Mouse (Mus musculus): ENCODE measurements around the gene Phf1. TPM values are rescaled to one million over a fixed set of nuclear protein-coding genes. Genes with fewer than 3 reads are reported as not detected.
"Not testable (repeated sequence)": the region's sequence is repeated elsewhere in the genome, so short reads cannot be mapped to it uniquely, and the experiment has no call there.

The Phf1 gene
- 10 to 100 TPM; 24.8 to 25.0 TPM for total RNA-seq (2021)

DNA sequence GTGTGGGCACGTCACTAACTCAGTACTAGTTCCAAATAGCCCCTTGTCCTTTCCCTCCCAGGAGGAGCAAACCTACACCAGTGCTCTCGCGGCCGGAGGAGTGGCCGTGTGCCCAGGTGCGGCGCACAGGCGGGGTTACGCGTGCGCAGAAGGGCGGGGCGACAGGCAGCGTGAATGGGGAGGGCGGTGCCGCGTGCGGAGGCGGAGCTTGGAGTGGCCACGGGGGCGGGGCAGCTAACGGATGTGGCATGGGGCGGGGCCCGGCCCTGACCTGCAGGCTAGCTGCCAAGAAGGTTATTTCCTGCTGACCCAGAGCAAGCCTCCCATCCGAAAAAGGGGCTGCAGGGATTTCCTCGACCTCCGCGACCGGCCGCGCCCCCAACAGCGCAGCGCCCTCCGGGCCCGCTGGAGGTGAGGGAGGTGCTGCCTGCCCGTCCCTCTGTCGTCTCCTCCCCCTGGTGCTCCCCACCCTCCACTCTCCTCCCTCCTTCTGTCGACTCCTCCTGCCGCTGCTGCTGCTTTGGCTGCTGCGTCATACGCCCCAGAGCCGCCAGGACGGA lies at the start of gene Phf1:
Gene Phf1, plus strand, starts transcription at position 214 of the 560 bp plus-strand sequence.
- peak; percentile 96 for DNase-seq (ENCODE audit: low spot score in 2 of 2)
- intact Hi-C loops (cut with DNase I) = loop anchor here (1.0 kb wide), 1 partner anchor 95 kb away; no protein-coding TSS in a partner anchor

DNA sequence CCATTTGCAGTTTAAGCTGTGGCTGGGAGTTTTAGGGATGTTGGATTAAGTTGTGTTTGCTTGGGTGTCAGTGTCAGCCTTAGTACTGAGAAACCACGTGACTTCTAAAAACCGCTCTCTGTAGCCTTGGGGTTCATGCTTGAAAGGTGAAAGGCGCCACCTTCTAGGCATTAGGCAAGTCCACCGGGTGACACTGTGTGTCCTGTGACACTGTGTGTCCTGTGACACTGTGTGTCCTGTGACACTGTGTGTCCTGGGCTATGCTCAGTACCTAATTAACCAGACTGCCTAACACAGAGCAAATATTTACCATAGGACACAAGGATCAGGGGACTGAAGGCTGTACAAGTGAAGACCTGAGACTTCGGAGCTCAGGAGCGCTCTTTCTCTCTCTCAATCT lies 49.3 kb upstream of the Phf1 start:
- intact Hi-C loops (cut with DNase I) = no loop called here

DNA sequence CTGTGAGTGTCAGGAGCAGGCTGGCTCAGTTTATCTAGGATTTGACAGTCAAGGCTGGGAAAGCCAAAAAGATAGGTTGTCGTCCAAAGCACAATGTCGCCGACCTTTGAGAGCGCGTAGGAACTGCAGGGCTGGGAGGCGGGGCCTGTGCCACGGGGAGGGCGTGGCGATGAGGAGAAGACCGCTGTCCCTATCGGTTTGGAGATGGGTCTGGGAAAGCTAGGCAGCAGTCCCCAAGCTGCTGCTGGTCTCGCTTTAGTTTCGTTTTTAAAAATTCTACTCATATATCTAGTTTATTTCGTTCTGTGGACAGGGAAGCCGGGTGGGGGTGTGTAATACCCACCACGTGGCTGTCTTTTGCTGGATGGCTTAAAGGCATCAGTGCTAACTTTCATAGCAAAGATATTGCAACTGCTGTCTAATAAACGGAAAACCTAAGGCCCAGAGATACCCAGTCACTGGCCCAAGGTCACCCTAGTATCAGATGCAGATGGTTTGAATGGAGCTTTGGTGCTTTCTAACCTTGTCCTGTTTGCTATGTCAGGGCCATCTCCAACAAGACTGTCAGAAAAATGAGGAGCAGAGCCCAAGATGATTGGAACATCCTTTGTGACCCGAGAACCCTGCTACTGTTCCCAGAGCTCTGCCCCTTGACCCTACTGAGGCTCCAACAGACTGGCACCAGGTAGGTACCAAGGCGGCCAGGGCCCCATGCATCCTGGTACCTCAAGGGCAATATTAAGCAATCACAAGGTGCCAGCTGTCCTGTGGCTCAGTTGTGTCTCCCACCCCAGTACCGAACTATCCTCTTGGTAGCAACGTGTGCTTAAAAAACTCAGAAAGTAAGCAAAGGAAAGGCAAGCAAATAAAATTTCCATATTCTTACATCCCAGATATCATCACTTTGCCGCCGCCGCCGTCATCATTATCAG lies 47.6 kb upstream of the Phf1 start:
- intact Hi-C loops (cut with DNase I) = loop anchor here (5.0 kb wide), 2 partner anchors 208 to 423 kb away; no protein-coding TSS in a partner anchor
- DNase-seq (ENCODE audit: low spot score in 2 of 2) = peak; percentile 55 to 63

More for the DNA sequence above, 49.3 kb upstream of the Phf1 start:
- DNase-seq (ENCODE audit: low spot score in 2 of 2) = no peak

DNA sequence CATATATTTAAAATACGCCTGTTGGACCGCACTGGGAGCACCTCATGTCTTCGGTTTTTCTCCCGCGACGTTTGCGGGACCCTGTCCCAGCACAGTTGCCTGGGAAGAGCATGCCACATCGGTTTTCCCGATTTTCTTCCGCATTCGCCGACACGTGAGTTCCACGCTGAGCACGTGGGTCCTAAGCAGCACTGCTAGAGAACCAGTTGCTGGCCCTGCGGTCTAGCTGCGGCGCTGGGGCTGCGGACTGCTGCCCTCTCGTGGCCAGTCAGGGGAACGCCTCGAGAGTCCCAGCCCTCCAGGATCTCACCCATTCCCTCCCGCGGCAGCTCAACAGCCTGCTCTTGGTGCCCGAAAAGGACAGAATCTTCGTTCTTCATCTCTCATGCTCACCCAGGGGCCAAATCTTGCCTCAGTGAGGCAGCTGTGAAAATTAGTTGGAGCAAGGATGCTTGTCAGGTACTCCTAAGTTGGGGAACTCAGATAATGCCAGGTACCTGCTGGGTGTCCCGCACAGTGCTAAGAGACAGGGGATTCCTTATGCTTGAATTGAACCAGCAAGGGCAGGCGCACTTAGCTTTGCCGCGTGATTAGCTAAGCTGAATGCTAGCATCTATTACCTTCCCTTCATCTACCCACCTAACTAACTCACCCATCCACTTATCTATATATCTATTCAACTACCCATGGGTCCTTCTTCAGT lies 46.7 kb upstream of the Phf1 start:
- DNase-seq (ENCODE audit: low spot score in 2 of 2) = peak; percentile 83 to 91
- intact Hi-C loops (cut with DNase I) = loop anchor here (1.0 to 5.0 kb wide), 4 partner anchors 92 to 424 kb away; no protein-coding TSS in a partner anchor

DNA sequence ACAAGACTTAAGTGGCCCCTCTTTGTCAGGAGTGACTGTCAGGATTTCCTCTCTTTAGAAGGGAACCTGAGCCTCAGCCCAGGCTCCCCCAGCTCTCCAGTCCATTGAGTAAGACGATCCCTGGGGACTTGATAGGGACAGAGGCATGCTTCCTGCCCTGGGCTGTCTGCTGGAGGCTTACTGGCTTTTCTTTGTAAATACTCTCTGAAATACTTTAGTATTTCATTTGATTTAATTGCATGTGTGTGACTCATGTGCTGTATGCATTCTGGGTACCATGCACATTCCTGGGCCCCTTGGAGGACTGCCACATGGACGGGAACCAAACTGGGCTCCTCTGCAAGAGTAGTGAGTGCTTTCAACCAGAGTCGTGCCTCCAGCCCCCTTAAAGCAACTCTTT lies 44.9 kb upstream of the Phf1 start:
- intact Hi-C loops (cut with DNase I) = loop anchor here (5.0 kb wide), 2 partner anchors 211 to 426 kb away; no protein-coding TSS in a partner anchor
- DNase-seq (ENCODE audit: low spot score in 2 of 2) = no peak

DNA sequence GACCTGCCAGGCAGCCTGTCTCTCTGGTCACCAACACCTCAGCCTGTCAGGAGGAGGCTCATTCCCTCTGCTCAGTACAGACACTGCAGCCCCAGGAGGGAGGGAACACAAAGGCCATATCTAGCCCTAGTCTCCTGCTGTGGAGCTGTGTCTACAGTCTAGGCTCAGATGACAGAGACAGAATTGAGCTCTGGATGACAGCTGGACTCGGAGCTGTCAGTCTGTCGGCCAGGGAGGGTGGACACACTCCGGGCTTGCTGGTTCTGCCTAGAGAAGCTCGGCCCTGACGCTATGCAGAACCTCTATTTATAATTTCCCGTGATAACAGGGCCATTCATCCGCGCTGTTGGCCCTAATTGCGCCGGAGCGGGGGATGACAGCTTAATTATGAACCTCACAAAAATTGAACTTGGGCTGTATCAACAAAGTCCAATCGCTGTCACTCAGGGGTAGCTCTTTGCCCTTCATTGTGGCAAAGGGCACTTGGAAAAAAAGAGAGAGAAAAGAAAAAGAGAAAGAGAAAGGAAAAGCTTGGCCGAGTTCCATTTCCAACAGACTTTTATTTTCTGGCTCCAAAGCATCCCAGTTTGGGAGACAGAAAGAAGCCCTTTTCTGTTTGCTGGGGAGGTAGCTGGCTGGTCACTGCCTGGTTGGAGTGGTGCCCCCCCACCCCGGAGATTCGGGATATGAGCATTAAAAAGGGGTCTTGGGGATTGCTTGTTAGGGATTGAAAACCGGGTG lies 40.0 kb upstream of the Phf1 start:
- intact Hi-C loops (cut with DNase I) = no loop called here

DNA sequence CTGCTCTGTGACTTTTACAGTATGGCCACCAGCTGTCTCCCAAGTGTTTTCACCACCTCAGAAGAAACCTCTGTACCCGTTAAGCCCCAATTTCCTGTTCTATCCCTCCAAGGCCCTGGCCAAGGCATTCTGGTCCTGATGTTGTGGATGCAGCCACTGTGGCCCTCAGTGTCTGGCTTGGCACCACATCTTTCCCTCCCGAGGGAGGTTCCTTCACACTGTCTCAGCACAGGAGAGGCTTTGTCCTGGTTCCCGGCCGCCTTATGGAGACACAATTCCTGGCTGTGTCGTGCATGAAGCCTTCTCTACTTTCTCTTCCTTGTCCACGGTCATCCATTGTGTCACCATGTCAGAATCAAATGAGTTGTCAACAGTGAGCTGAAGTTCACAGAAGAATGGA lies 39.4 kb upstream of the Phf1 start:
- intact Hi-C loops (cut with DNase I) = no loop called here
- DNase-seq (ENCODE audit: low spot score in 2 of 2) = peak in 1 of 2 experiments; percentile 19

More for the DNA sequence above, 40.0 kb upstream of the Phf1 start:
- peak; percentile 17 to 31 for DNase-seq (ENCODE audit: low spot score in 2 of 2)

DNA sequence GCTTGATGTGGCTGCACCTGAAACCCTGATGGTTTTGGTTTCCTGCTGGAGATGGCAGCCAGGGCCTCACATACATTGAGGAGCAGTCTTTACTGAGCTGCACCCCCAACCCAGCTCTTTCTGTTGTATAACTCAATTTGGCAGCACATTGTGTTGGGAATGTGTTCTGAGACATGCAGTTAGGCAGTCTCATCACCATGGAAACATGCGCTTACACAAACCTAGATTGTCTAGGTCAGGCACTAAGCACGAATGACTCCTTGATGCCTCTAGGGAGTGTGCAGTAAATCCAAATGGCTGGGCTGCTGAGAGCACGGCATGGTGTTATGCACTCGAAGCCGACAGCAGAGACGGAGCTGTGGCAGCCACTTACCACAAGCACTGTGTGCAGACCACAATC lies 38.5 kb upstream of the Phf1 start:
- peak; percentile 42 to 80 for DNase-seq (ENCODE audit: low spot score in 2 of 2)
- intact Hi-C loops (cut with DNase I) = no loop called here

DNA sequence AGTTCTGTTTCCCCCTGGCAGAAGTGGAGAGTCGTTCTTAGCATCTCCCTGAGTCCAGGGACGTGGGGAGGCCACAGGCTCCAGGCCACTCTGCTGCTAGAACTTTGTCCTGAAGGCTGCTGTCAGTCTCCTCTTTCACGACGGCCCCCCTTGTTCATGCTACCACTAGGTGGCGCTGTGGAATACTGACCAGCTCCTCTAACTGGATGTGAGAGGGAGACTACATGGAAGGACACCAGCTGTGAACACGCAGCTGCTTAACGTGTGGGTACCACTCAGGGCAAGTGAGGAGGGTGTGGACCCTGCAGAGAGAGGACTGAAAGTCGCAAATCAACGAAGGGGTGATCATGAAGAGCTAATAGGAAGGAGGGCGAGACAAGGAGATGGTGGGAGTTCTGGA lies 37.3 kb upstream of the Phf1 start:
- intact Hi-C loops (cut with DNase I) = no loop called here
- peak; percentile 36 to 46 for DNase-seq (ENCODE audit: low spot score in 2 of 2)

DNA sequence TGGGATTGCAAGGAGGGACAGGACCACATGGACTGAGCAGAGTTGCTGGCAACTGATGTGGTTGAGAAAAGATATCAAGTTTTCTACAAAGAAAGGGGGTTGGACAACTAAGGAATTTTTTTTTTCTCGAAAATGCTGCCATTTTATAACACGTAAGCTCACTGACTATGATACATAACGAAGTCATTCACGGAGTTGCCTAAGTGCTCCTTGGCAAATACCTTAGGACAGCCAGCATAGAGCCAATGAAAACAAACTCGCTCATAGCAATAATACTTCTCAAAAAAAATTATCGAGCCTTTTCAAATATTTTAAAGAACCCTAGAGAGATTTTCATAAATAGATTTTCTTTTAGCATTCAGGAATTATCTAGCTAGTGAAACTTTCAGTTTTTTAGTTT lies 31.9 kb upstream of the Phf1 start:
- intact Hi-C loops (cut with DNase I) = no loop called here
- DNase-seq (ENCODE audit: low spot score in 2 of 2) = no peak

DNA sequence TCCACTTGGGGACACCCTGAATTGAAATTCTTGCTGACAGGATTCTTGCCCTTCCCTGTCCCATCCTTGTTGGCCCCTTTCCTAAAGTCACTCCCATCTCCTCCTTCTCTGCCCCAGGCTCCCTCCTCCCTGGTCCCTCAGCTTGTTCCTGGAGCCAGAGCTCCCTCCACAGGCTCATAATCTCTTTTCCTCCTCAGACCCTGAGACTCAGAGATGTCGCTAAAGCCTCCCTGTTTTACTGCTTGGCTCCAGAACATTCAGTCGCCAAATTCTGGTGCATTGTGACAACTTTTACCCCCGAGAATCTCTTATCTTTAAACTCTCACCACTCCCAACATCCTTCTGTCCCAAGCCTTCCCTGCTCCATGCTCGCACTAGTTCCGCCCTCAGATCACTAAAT lies 28.5 kb upstream of the Phf1 start:
- intact Hi-C loops (cut with DNase I) = no loop called here
- DNase-seq (ENCODE audit: low spot score in 2 of 2) = peak in 1 of 2 experiments; percentile 20

DNA sequence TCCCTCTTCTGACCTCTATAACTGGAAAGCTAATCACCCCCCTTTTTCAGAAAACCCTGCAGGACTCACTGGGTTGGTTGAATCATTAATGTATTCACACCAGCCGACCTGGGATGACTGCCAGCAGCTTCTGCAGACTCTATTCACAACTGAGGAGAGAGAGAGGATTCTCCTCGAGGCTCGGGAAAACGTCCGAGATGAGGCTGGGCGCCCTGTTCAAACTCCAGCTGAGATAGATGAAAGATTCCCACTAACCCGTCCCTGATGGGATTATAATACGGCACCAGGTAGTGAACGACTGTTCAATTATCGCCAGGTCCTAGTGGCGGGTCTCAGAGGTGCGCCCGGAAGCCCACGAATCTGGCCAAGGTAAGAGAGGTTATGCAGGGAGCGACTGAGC lies 25.3 kb upstream of the Phf1 start:
- intact Hi-C loops (cut with DNase I); DNase-seq (ENCODE audit: low spot score in 2 of 2): not testable (repeated sequence)

DNA sequence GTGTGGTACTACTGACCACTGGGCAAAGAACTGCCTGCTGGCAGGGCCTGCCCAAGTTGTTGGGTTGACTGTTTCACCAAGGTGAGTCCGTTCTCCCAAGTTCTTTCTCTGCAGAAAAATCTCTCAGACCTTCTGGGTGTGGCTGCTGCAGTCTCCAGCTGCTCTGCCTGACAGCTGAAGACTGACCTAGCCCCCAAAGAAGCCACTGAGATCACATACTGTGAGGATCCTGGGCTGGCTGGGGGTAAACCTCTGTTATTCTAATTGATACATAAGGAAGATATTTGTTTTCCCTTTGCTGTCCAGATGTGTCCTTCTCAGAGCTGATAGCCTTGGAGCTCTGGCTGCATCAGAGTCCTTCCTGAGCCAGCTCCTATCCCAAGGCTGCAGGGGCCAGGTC lies 17.6 kb upstream of the Phf1 start:
- DNase-seq (ENCODE audit: low spot score in 2 of 2) = no peak
- intact Hi-C loops (cut with DNase I) = loop anchor here (10.0 kb wide), 1 partner anchor 200 kb away; no protein-coding TSS in a partner anchor

DNA sequence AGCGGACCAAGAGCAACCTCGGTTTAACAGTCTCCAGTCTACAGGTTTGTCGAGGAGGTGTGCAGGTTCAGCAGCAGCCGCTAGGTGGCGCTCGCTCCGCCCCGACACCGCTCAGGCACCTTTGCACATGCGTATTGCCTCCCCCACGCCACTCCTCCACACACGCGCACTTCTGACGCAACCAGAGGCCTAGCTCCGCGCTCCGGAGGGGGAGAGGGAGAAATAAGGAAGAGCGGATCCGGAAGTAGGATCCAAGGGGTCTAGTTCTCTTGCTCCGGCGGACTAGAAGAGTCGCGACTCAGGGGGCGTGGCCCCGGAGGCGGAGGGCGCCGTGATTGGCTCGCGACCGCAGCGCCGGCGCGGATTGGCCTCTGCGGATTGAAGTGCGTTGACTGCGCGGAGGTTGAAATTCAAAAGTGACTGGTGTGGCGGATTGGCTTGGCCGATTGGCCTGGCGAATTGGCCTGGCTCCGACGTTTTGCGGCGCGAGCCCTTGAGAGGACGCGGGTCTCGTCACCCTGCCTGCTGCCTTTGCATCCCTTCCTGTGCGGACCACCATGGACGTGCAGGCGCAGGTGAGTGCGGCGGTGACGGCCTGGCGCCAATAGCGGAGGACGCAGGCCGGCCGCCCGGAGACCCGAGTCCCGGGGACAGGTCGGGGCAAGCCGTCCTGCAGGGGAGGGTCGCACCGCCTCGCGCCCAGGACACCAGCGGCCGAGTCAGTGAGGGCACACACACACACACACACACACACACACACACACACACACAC lies 16.0 kb upstream of the Phf1 start, which contains the start of gene Kifc5b:
Gene Kifc5b, plus strand, starts transcription at position 381 of the 772 bp plus-strand sequence.
- intact Hi-C loops (cut with DNase I) = loop anchor here (10.0 kb wide), 1 partner anchor 198 kb away; no protein-coding TSS in a partner anchor
- DNase-seq (ENCODE audit: low spot score in 2 of 2) = peak; percentile 99 to 100

DNA sequence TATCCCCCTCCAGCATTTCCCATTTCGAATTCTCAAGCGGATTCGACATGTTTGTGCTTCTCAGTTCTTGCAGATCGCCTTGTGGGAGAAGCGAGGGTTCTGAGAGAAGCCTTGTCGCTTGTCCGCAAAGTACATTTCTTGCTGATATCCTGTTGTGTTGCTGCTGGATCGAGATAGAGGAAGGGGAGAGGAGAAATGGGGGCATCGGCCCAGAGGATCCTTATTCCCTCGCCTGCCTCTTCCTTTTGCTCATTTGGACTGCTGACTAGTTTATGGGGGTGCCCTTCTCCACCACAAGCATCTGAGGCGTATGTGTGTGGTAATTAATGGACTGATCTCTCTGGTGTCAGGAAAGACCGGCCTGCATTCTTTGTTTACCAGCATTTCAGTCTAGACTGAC lies 15.3 kb upstream of the Phf1 start:
- intact Hi-C loops (cut with DNase I) = loop anchor here (10.0 kb wide), 1 partner anchor 197 kb away; no protein-coding TSS in a partner anchor
- not testable (repeated sequence) for DNase-seq (ENCODE audit: low spot score in 2 of 2)

DNA sequence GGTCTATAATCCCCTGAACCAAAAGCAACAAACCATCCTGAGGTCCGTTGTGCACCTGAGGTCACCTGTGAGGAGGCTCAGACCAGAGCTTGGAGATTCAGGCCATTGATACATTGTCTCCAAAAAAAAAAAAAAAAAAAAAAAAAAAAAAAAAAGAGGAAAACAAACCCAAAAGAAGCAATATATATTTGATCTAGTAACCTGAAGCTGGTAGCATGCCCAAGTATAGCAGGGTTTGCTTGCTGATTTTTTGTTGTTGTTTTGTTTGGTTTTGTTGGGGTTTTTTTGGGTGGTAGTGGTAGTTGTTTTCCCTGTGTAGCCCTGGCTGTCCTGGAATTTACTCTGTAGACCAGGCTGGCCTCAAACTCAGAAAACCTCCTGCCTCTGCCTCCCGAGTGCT lies 14.5 kb upstream of the Phf1 start:
- no peak for DNase-seq (ENCODE audit: low spot score in 2 of 2)
- intact Hi-C loops (cut with DNase I) = loop anchor here (10.0 kb wide), 1 partner anchor 196 kb away; no protein-coding TSS in a partner anchor

DNA sequence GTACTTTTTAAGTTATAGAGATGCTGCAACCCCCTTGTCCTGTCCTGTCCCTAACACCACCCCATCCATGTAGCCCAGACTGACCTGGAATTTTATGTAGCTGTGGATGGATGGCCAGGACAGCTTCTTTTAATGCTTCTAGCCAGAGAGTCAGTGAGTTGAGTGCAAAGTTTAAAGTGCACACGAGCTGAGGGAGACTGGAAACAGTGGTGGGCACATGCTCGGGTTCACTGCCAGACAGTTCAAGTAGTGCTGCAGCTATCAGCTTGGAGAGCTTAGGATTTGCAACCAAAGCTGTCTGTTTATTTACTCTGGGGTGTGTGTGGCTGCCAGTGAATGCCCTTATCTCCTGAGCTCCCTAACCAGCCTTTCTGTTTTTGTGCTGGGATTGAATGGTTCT lies 13.3 kb upstream of the Phf1 start:
- DNase-seq (ENCODE audit: low spot score in 2 of 2) = not testable (repeated sequence)
- intact Hi-C loops (cut with DNase I) = loop anchor here (10.0 kb wide), 1 partner anchor 195 kb away; no protein-coding TSS in a partner anchor

DNA sequence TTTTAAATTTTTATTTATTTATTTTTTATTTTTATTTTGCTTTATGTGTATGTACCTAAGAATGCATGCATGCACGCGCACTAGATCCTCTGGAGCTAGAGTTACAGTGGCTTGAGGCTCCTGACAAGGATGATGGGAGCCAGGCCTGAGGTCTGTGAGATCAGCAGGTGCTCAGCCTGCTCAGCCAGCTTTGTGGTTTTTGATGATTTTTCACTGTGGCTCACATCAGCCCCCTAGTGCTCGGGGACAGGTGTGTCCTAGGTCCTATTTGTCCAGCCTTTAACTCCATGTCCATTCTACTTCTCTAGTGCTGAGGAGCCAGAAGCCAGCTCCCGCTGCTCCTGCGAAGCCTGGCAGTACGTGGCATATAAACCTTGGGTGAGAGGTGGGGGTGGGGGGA lies 10.5 kb upstream of the Phf1 start:
- intact Hi-C loops (cut with DNase I); DNase-seq (ENCODE audit: low spot score in 2 of 2): not testable (repeated sequence)

Measured in left cerebral cortex, postnatal 25 days (tissue).